Mouse (Mus musculus) embryonic facial prominence, embryonic 15.5 days (tissue): ENCODE measurements around the gene Pzp. TPM values are rescaled to one million over a fixed set of nuclear protein-coding genes. Genes with fewer than 3 reads are reported as not detected.
A peak's percentile ranks its signal among the peaks of the same experiment; 100 is the strongest.

ENCODE experiments used
- ATAC-seq: fragments of 200-750 bp; cut with Nextera tagmentation; 2 replicates; pipeline ENCODE4 v1.8.0; 2017; ENCODE audit warnings: low read depth, moderate TSS enrichment; ENCODE audit not compliant: insufficient number of reproducible peaks, low FRiP score, low TSS enrichment
- H3K27ac ChIP-seq: fragments of 300-500 bp; sonication (generic); replicated peaks from 2 replicates; pipeline ENCODE4 v1.5.1; 2015; ENCODE audit warnings: mild to moderate bottlenecking, inconsistent platforms
- H3K27me3 ChIP-seq: fragments of 300-500 bp; sonication (generic); 2 replicates; pipeline ENCODE4 v1.6.1; 2015; ENCODE audit warnings: inconsistent platforms
- H3K36me3 ChIP-seq: fragments of 300-500 bp; sonication (generic); 2 replicates; pipeline ENCODE4 v1.6.1; 2015; ENCODE audit warnings: mild to moderate bottlenecking, inconsistent platforms
- H3K4me1 ChIP-seq: fragments of 300-500 bp; sonication (generic); 2 replicates; pipeline ENCODE4 v1.6.1; 2015; ENCODE audit warnings: inconsistent platforms
- H3K4me2 ChIP-seq: fragments of 300-500 bp; sonication (generic); replicated peaks from 2 replicates; pipeline ENCODE4 v1.6.1; 2015; ENCODE audit warnings: mild to moderate bottlenecking, inconsistent platforms
- H3K4me3 ChIP-seq: fragments of 300-500 bp; sonication (generic); replicated peaks from 2 replicates; pipeline ENCODE4 v1.5.1; 2015; ENCODE audit warnings: mild to moderate bottlenecking, inconsistent platforms
- H3K9ac ChIP-seq: fragments of 300-500 bp; sonication (generic); 2 replicates; pipeline ENCODE4 v1.6.1; 2015; ENCODE audit warnings: inconsistent platforms
- H3K9me3 ChIP-seq: fragments of 300-500 bp; sonication (generic); replicated peaks from 2 replicates; pipeline ENCODE4 v1.6.1; 2016; ENCODE audit warnings: inconsistent platforms
- WGBS: fragments of 180-500 bp; shearing (Covaris S2); methylation state at CpG from one replicate; pipeline ENCODE4 v1.1.7; 2015; 5-methylcytosine and 5-hydroxymethylcytosine counted together
- polyA plus RNA-seq: library from polyadenylated mRNA; unstranded; fragments of >200 nt; fragmentation: Nextera tagmentation; extraction: Ambion mirVana; gene quantifications from 2 replicates; pipeline ENCODE4 v1.2.1, GENCODE M21; 2015

Pzp gene
- polyA plus RNA-seq, 1 experiment from 2014 or later: 0.48 TPM

DNA sequence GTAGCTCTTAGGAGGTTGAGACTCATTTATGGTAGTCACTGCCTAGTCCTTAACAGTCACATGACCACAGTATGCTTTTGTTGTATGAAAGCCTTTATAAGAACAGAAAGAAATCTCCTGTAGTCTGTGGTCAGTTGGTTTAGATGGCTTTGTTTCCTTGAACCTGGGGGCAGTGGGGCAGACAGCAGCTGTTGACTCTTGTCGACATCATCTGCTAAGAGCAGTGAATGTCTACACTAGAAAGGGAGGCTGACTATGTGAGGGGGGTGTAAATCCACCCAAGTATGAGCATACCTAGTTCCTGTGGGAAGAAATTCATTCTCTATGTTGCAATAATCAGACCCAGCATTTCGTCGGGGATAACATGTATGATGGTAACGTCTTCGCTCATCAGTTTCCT is 79.5 kb downstream of the Pzp start:
- no peak overlapping the region for H3K27ac ChIP-seq
- 94% methylated on average over 5 of the region's 5 CpGs for WGBS
- no peak for ATAC-seq

DNA sequence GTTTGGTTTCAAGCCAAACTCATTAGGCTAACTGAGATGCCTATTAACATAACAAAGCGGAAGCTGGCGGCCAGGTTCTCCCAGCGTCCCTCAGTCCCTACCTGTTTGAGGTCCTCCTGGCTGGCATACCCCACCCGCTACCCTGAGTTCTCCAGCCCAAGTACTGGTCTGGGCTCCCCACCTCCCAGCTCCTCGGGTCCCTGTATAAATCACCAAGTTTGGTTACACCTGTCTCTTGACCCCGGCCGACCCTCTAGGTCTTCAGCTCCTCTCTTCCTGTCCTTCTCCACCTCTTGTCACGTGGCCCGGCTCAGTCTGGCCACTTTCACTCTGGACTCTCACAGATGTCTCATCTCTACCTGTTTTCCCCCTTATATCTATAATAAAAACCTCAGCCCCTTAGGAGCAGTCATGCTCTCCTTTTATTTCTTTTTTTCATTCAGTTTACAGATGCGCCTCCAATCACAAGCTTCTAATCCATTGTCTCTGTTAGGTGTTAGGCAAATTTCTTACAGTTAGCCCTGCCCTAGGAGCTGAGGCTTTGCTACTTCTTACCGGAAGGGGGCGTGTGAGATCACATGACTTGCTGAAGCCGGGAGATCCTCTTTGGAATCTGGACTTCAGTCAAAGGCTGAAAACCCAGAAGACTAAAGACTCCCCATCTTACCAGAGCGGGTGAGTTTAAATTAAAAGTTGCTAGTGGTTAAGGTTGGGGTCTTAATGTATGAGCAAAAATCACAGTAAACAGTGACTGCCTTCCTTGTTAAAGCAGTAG is 80.6 kb downstream of the Pzp start:
- Histone ChIP-seq H3K27me3 (no peaks in the 10 kb centered on the region), H3K9me3 (no peaks in the 10 kb centered on the region), H3K36me3 (no peaks in the 10 kb centered on the region), H3K4me2 (peak overlapping the region; percentile 31), H3K4me1 (no peaks in the 10 kb centered on the region), H3K9ac (no peak overlapping the region), H3K4me3 (no peak overlapping the region), H3K27ac (no peak overlapping the region)
- ATAC-seq: 0 out of 2 replicates have a peak, but pooled peaks have one; percentile 40
- WGBS: 15% methylated on average over 14 of the region's 14 CpGs

More for the DNA sequence above, 79.5 kb downstream of the Pzp start:
- H3K4me3 ChIP-seq: no peak overlapping the region
- H3K36me3 ChIP-seq: no peaks in the 10 kb centered on the region
- H3K27me3 ChIP-seq: no peaks in the 10 kb centered on the region
- H3K9ac ChIP-seq: no peak overlapping the region
- no peaks in the 10 kb centered on the region for H3K9me3 ChIP-seq
- H3K4me2 ChIP-seq: no peak overlapping the region
- no peaks in the 10 kb centered on the region for H3K4me1 ChIP-seq

DNA sequence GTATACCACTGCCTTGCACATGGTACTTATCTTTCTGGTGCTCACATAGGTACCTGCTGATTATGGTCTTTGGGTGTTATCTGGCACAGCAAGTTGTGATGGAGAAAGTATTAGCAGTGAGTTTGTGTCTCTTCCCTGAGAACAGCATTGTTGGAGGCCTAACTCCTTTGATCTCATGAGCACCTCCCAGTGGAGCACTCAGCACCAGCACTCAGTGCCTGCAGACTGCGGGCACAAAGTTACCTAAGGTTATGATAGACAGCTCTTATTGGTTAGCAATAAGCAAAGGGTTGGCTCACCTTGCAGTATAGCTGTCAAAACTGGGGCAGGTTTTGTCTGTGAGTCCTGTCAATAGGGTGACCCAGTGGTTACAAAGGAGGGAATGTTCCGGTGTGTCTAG is 86.3 kb downstream of the Pzp start:
- Histone ChIP-seq H3K4me1 (peaks cover 15% of the 10 kb centered on the region), H3K4me3 (no peak overlapping the region), H3K9me3 (no peaks in the 10 kb centered on the region), H3K4me2 (no peak overlapping the region), H3K27ac (no peak overlapping the region), H3K36me3 (peaks cover 7% of the 10 kb centered on the region), H3K27me3 (no peaks in the 10 kb centered on the region), H3K9ac (no peak overlapping the region)
- 87% methylated on average over 2 of the region's 2 CpGs for WGBS
- ATAC-seq: no peak

DNA sequence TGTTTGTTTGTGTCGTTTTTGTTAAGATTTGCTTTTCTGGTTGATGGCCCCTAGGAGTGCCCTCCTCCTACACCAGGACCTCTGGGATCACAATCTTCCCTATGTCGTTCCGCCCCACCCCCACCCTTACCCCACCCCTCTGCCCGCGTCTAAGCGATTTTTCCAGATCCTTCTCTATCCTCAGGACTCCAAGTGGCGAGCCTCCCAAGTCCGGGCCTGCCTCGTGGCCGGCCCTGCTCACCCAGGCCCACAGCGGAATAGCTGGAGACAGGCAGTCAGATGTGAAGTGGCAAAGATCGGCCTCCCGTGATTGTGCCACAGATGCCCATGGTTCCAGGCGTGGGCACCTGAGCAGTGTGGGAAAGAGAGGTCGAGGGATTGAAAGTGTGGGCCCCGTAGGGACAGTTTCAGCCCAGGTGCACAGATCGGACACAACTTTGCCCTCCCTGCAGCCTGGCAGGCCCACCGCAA is 87.6 kb downstream of the Pzp start:
- peak overlapping the region; percentile 98 for H3K4me3 ChIP-seq
- no peaks in the 10 kb centered on the region for H3K27me3 ChIP-seq
- no peaks in the 10 kb centered on the region for H3K9me3 ChIP-seq
- peaks cover 15% of the 10 kb centered on the region for H3K4me1 ChIP-seq
- H3K36me3 ChIP-seq: peaks cover 20% of the 10 kb centered on the region
- 22% methylated on average over 18 of the region's 18 CpGs for WGBS
- H3K9ac ChIP-seq: peak overlapping the region; percentile 33
- H3K4me2 ChIP-seq: peak overlapping the region; percentile 72
- H3K27ac ChIP-seq: peak overlapping the region; percentile 93
- peak; percentile 37; the same call in 1 of the 2 replicates for ATAC-seq

DNA sequence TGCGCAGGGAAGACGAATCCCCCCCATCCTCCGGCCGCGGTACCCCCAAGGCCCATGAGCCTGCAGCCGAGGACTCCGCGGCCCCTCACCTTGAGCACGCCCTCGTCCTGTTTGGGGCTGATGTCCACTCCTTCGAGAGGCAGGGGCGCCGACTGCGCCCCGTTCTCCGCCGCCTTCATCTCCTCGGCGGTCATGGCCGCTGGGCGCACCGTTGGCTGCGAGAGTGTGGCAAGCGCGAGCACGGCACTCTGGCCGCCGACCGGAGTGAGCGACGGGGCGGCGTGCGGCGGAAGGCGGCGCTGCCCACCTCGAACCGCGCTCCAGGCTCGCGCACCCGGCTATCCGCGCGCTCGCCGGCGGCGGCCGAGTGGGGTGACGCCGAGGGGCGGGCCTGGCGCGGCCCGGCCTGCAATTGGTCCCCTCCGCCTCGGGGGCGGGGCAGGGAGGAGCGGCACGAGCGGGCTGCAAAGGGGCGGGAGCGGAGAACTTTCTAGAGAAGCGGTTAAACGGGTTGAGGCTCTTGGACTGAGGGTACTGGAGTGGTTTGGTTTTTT is 88.1 kb downstream of the Pzp start, which contains the start of gene Fkbp4:
TSS of gene Fkbp4 (minus strand) at position 361 of the 554 bp plus-strand sequence.
- Histone ChIP-seq H3K9ac (peak within 1 kb of the TSS; percentile 93), H3K27ac (peak within 1 kb of the TSS; percentile 93), H3K4me1 (peaks cover 15% of the 10 kb centered on the region), H3K4me3 (peak within 1 kb of the TSS; percentile 98), H3K27me3 (no peaks in the 10 kb centered on the region), H3K9me3 (no peaks in the 10 kb centered on the region), H3K4me2 (peak within 1 kb of the TSS; percentile 72), H3K36me3 (peaks cover 26% of the 10 kb centered on the region)
- peak; percentile 95 for ATAC-seq
- WGBS: under 1% methylated on average over 67 of the region's 67 CpGs

DNA sequence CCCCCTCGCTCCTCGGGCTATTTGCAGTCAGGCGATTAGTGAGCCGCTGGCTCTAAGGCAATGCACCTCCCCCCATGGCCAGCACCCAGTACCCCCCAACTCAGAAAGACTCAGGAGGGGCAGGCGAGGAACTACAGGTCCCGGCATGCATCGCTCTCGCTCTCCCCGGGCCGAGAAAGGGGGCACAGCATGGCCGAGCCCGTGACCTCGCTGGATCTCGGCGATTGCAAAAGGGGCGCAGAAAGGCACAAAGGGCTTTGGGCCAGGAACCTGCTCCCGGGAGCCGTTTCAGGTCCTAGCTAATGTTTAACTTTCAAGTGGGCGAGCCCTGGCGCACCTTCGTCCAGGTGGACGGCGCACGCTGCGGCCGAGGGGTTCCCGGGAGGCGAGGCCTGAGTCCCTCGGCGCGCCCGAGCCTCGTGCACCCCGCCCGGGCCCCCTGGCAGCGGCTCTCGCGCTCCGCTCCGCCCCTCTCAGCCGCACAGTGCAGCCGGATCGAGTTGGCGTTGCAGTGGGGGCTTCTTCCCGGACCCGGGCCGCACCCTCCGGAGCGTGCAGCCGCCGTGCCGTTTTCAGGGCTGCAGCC is 88.7 kb downstream of the Pzp start:
- WGBS: under 1% methylated on average over 52 of the region's 52 CpGs
- H3K36me3 ChIP-seq: peaks cover 31% of the 10 kb centered on the region
- peak overlapping the region; percentile 93 for H3K27ac ChIP-seq
- no peaks in the 10 kb centered on the region for H3K9me3 ChIP-seq
- H3K27me3 ChIP-seq: no peaks in the 10 kb centered on the region
- ATAC-seq: peak; percentile 81
- peak overlapping the region; percentile 72 for H3K4me2 ChIP-seq
- peaks cover 15% of the 10 kb centered on the region for H3K4me1 ChIP-seq
- peak overlapping the region; percentile 93 for H3K9ac ChIP-seq
- peak overlapping the region; percentile 98 for H3K4me3 ChIP-seq

DNA sequence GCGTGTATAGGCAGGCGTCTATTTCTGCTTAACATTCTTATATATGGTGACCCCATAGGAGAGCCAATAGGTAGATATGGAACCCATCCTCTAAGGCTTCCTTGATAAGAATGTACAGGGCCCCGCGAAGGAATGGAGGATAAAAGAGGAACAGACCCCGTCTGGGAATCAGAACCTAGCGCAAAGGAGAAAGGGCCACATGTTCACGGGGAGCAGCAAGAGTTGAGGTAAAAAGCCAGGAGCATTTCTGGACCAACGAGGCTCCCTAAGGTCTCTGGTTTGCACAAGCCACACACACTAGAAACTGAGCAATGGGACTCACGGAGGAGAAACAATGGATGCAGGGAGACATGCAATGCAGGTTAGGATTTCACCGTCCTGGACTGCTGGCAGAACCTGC is 89.2 kb downstream of the Pzp start:
- Histone ChIP-seq H3K27me3 (no peaks in the 10 kb centered on the region), H3K4me1 (peaks cover 15% of the 10 kb centered on the region), H3K36me3 (peaks cover 37% of the 10 kb centered on the region), H3K4me3 (peak overlapping the region; percentile 98), H3K9me3 (no peaks in the 10 kb centered on the region), H3K27ac (peak overlapping the region; percentile 93), H3K9ac (peak overlapping the region; percentile 93), H3K4me2 (peak overlapping the region; percentile 72)
- no peak for ATAC-seq
- WGBS: 4% methylated on average over 10 of the region's 10 CpGs

DNA sequence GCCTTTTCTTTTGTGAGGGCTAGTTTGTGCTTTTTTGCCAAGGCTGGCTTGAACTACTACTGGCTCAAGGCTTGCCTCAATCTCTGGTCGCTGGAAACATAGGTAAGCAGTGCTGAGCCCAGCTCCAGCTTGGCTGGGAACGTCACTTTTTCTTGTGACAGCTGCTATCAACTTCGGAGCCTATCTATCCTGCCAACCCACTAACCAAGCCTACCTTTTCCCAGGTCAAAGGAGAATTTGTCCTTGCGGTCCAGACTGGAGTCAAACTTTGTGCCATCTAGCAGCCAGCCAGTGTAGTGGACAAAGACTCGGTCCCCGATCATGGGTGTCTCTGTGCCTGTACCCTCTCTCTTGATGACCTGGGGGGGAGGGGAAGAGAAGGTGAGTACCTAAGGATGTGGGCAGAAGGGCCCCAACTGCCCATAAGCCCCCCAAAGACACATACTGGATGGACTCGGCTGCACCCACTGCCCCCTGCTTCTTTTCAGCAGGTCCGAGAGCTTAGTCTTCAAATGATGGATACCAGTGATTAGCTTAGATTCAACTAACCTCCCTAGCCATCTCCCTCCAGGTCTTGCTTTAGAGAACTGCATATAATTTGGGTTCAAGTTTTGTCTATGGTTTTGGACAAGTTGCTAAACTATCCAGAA is 90.0 kb downstream of the Pzp start:
- Histone ChIP-seq H3K36me3 (peaks cover 45% of the 10 kb centered on the region), H3K9ac (no peak overlapping the region; the same call in 1 of the 2 replicates), H3K9me3 (no peaks in the 10 kb centered on the region), H3K27ac (0 out of 2 replicates have a peak overlapping the region, but pooled peaks have one; percentile 93), H3K4me3 (peak overlapping the region; percentile 98), H3K4me1 (peaks cover 15% of the 10 kb centered on the region), H3K4me2 (peak overlapping the region; percentile 72), H3K27me3 (no peaks in the 10 kb centered on the region)
- 85% methylated on average over 8 of the region's 8 CpGs for WGBS
- no peak for ATAC-seq

DNA sequence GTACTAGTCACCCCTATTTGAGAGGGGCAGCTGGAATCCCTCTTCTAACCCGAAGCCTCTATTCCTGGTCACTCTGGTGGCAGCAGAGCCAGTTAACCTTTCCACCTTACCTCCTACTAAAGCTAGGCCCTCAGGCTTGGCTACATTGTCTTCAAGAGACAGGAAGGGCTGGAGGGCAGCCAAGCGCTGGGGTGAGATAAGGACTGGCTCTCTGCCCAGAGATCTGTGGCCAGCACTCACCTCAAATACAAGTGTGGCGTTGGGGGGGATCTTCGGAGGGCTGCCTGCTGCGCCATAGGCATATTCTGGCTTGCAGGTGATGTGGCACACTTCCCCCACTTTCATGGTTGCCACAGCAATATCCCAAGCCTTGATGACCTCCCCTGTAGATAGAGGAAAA is 91.0 kb downstream of the Pzp start:
- ATAC-seq: no peak
- Histone ChIP-seq H3K4me3 (no peak overlapping the region), H3K4me2 (no peak overlapping the region), H3K27me3 (no peaks in the 10 kb centered on the region), H3K9ac (no peak overlapping the region), H3K9me3 (no peaks in the 10 kb centered on the region), H3K27ac (no peak overlapping the region), H3K36me3 (peaks cover 53% of the 10 kb centered on the region), H3K4me1 (peaks cover 15% of the 10 kb centered on the region)
- WGBS: 77% methylated on average over 5 of the region's 5 CpGs
